Mouse (Mus musculus) neural tube, postnatal 0 days (tissue): ENCODE measurements around the gene Miip. TPM values are rescaled to one million over a fixed set of nuclear protein-coding genes. Genes with fewer than 3 reads are reported as not detected.

Experiments used
- polyA plus RNA-seq: library from polyadenylated mRNA; unstranded; fragments of >200 nt; fragmentation: Nextera tagmentation; extraction: Ambion mirVana; gene quantifications from 2 replicates; pipeline ENCODE4 v1.2.1, GENCODE M21; 2015

Gene Miip
- polyA plus RNA-seq = 27.0 and 36.2 TPM in 2 replicates

GRCm38 (mm10) chr4:147868450-147869031 is at the start of gene Miip, which contains the start of gene Fv1:
TSS of gene Miip (minus strand) at chr4:147868816.
TSS of gene Fv1 (plus strand) at chr4:147868979.

GRCm38 (mm10) chr4:147904313-147905089 is 35.9 kb upstream of the Miip start, which contains the start of gene Mfn2:
TSS of gene Mfn2 (minus strand) at chr4:147904704.

DNA sequence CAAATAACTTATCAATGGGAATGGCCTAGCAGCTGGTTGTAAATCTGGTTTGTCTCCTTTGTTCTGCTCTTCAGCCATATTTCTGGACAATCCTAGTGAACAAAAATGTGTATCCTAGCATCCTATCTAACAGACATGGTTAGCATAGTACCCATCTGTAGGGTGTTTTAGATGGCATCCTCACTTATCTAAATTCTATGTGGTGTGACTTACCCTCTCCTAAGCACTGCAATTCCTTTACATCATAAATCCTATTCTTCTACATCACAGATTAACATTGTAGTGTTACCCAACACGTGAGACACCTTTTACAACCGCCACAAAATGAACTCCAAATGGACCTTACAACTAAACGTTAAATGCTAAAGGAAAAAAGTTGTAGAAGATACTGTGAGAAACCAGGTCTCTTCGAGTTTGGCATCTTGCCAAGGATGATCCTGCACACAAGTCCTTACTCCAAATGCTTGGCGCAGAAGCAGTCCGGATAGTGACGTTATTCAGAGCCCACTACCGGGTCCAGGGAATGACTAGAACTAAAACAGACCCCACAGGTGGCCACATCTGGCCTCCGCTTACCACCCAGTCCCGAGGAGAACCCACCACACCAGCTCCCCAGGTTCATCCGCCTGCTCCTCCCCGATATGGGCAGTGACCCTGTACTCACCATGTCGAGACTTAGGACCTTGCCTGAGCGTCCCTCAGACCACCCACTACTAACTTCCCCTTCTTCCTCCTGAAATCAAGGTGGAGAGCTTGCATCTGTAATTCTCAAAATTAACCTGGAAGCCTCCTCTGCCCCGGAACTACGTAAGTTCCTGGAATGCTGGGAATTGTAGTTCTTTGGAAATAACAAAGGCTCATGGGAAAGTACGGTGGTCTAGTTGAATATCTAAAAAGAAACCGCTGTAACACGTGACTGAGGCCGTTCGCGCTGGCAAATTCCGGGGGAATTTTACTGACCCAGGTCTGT is 20.7 kb downstream of the Miip start, which contains the start of gene Zfp933:
Zfp933 (minus strand) TSS at position 753 of the 970 bp plus-strand sequence.

Other genes with a start within 250 kb of the Miip start
- gene Zfp979, start 226.3 kb downstream of the Miip start, polyA plus RNA-seq = 2.4 and 2.6 TPM in 2 replicates
- gene Zfp534, start 166.3 kb downstream of the Miip start, polyA plus RNA-seq = not detected in 2 replicates
- 3.4 and 3.8 TPM in 2 replicates for gene Zfp984, start 59.0 kb downstream of the Miip start, polyA plus RNA-seq
- 4.8 and 7.8 TPM in 2 replicates for gene Zfp933, start 20.4 kb downstream of the Miip start, polyA plus RNA-seq
- gene Fv1, start 163 bp upstream of the Miip start, polyA plus RNA-seq = 4.6 and 4.9 TPM in 2 replicates
- 68.9 and 75.8 TPM in 2 replicates for gene Mfn2, start 35.9 kb upstream of the Miip start, polyA plus RNA-seq
- gene Plod1, start 68.0 kb upstream of the Miip start, polyA plus RNA-seq = 27.5 and 31.0 TPM in 2 replicates
- gene 2510039O18Rik, start 72.1 kb upstream of the Miip start, polyA plus RNA-seq = 13.4 and 16.0 TPM in 2 replicates
- gene Nppb, start 117.0 kb upstream of the Miip start, polyA plus RNA-seq = 0.40 and 0.83 TPM in 2 replicates
- gene Nppa, start 131.9 kb upstream of the Miip start, polyA plus RNA-seq = 2.5 and 3.0 TPM in 2 replicates
- 21.0 and 23.1 TPM in 2 replicates for gene Clcn6, start 170.0 kb upstream of the Miip start, polyA plus RNA-seq
- gene Mthfr, start 170.3 kb upstream of the Miip start, polyA plus RNA-seq = 13.7 and 14.7 TPM in 2 replicates
- gene Agtrap, start 219.2 kb upstream of the Miip start, polyA plus RNA-seq = 8.4 and 9.7 TPM in 2 replicates